Mouse (Mus musculus) stomach, postnatal 0 days (tissue): ENCODE results near the gene Tpst1.

Experiments used
- CTCF ChIP-seq: IDR thresholded peaks from 2 replicates; pipeline ENCODE4 v1.5.1; 2016; ENCODE audit warnings: antibody characterized with exemption, low read depth, mild to moderate bottlenecking, moderate library complexity
- EP300 ChIP-seq: optimal IDR thresholded peaks from 2 replicates; pipeline ENCODE3; 2016; ENCODE audit warnings: antibody characterized with exemption

DNA sequence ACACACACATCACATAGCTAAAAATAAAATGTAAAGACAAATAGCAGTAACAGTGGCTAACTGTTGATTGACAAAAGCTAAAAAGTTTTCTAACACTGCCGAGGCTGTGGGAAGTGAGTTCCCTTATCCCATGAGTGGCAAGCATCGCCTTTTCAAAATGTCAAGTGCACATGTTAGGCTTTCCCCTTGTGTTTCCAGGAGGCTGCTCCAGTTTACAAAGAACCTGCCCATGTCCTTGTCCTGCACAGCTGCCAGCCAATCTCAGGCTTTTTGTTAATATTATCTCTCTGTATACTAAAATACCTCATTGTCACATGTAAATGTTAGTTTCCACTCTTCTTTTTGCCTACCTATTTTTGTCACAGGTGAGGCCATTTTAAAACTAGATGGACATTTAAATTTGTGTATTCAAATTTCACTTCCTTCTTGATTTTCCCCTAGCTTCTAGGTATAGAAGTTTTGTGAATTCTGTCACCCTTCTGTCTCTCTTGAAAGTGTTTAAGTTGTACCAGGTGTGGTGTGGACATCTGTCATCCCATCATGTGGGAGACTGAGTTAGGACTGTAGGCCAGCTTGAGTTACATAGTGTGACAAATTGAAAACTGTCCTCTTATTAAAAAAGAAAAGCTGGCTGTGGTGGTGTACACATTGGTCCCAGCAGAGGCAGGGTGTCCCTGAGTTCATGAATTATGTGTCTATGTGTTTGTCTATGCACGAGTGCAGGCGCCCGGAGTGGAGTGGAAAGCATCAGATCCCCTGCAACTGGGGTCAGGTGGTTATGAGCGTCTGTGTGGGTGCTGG, 108.8 kb downstream of the Tpst1 start:
- TF ChIP-seq CTCF (no peak), EP300 (no peak)
